Mouse (Mus musculus): ENCODE results near the gene Cdk20. TPM values are rescaled to one million over a fixed set of nuclear protein-coding genes. Genes with fewer than 3 reads are reported as not detected.

Gene Cdk20
- polyA plus RNA-seq, 1 experiment from 2014 or later: 21.9 TPM

- Histone ChIP-seq H3K9me3 (ENCODE audit: control insufficient read depth, low read length) (no peaks in the 10 kb centered on the region), H3K36me3 (ENCODE audit: control insufficient read depth, insufficient read depth, low read length) (no peaks in the 10 kb centered on the region), H3K27ac (ENCODE audit: low read depth, low read length) (no peak overlapping the region), H3K4me3 (ENCODE audit: low read depth, low read length) (no peak overlapping the region), H3K9ac (replicated peaks; ENCODE audit: low read depth, low read length) (no peak overlapping the region), H3K27me3 (ENCODE audit: control insufficient read depth, insufficient read depth, low read length) (no peaks in the 10 kb centered on the region), H3K4me1 (ENCODE audit: control insufficient read depth, insufficient read depth, low read length) (no peaks in the 10 kb centered on the region), H3K4me2 (ENCODE audit: low read depth, low read length) (no peak overlapping the region)
- ATAC-seq (ENCODE audit: low read depth): peak; percentile 59; the same call in 1 of the 2 replicates
- 60% methylated on average over 9 of the region's 9 CpGs for whole genome bisulfite sequencing
Measured at GRCm38 (mm10) chr13:64438863-64439452, 6.8 kb downstream of the Cdk20 start.

- 82% methylated on average over 5 of the region's 5 CpGs for WGBS
- H3K27me3 ChIP-seq (ENCODE audit: control insufficient read depth, insufficient read depth, low read length): no peaks in the 10 kb centered on the region
- H3K4me1 ChIP-seq (ENCODE audit: control insufficient read depth, insufficient read depth, low read length): no peaks in the 10 kb centered on the region
- H3K4me2 ChIP-seq (ENCODE audit: low read depth, low read length): no peak overlapping the region
- H3K27ac ChIP-seq (ENCODE audit: low read depth, low read length): no peak overlapping the region
- H3K4me3 ChIP-seq (ENCODE audit: low read depth, low read length): no peak overlapping the region
- ATAC-seq (ENCODE audit: low read depth): peak; percentile 10; the same call in 1 of the 2 replicates
- no peak overlapping the region for H3K9ac ChIP-seq (replicated peaks; ENCODE audit: low read depth, low read length)
- no peaks in the 10 kb centered on the region for H3K36me3 ChIP-seq (ENCODE audit: control insufficient read depth, insufficient read depth, low read length)
- H3K9me3 ChIP-seq (ENCODE audit: control insufficient read depth, low read length): no peaks in the 10 kb centered on the region
Measured at GRCm38 (mm10) chr13:64439471-64439870, 7.4 kb downstream of the Cdk20 start.

- no peaks in the 10 kb centered on the region for H3K27me3 ChIP-seq (ENCODE audit: control insufficient read depth, insufficient read depth, low read length)
- H3K4me3 ChIP-seq (ENCODE audit: low read depth, low read length): no peak overlapping the region
- no peaks in the 10 kb centered on the region for H3K36me3 ChIP-seq (ENCODE audit: control insufficient read depth, insufficient read depth, low read length)
- H3K4me2 ChIP-seq (ENCODE audit: low read depth, low read length): no peak overlapping the region
- ATAC-seq (ENCODE audit: low read depth): no peak
- H3K27ac ChIP-seq (ENCODE audit: low read depth, low read length): no peak overlapping the region
- H3K9ac ChIP-seq (replicated peaks; ENCODE audit: low read depth, low read length): no peak overlapping the region
- H3K4me1 ChIP-seq (ENCODE audit: control insufficient read depth, insufficient read depth, low read length): no peaks in the 10 kb centered on the region
- WGBS: 81% methylated on average over 4 of the region's 4 CpGs
- H3K9me3 ChIP-seq (ENCODE audit: control insufficient read depth, low read length): no peaks in the 10 kb centered on the region
Measured at GRCm38 (mm10) chr13:64440592-64440991, 8.5 kb downstream of the Cdk20 start.

- Histone ChIP-seq H3K4me1 (ENCODE audit: control insufficient read depth, insufficient read depth, low read length) (no peaks in the 10 kb centered on the region), H3K9me3 (ENCODE audit: control insufficient read depth, low read length) (no peaks in the 10 kb centered on the region), H3K27me3 (ENCODE audit: control insufficient read depth, insufficient read depth, low read length) (no peaks in the 10 kb centered on the region), H3K4me3 (ENCODE audit: low read depth, low read length) (no peak overlapping the region), H3K36me3 (ENCODE audit: control insufficient read depth, insufficient read depth, low read length) (no peaks in the 10 kb centered on the region), H3K4me2 (ENCODE audit: low read depth, low read length) (no peak overlapping the region), H3K27ac (ENCODE audit: low read depth, low read length) (no peak overlapping the region), H3K9ac (replicated peaks; ENCODE audit: low read depth, low read length) (no peak overlapping the region)
- peak; percentile 86 for ATAC-seq (ENCODE audit: low read depth)
- WGBS: 57% methylated on average over 4 of the region's 4 CpGs
Measured at GRCm38 (mm10) chr13:64443263-64443894, 11.3 kb downstream of the Cdk20 start.

GRCm38 (mm10) chr13:64445254-64445920, 13.3 kb downstream of the Cdk20 start:
- no peak overlapping the region for H3K9ac ChIP-seq (replicated peaks; ENCODE audit: low read depth, low read length)
- no peak overlapping the region for H3K4me2 ChIP-seq (ENCODE audit: low read depth, low read length)
- no peak overlapping the region for H3K27ac ChIP-seq (ENCODE audit: low read depth, low read length)
- H3K36me3 ChIP-seq (ENCODE audit: control insufficient read depth, insufficient read depth, low read length): no peaks in the 10 kb centered on the region
- ATAC-seq (ENCODE audit: low read depth): no peak
- H3K4me3 ChIP-seq (ENCODE audit: low read depth, low read length): no peak overlapping the region
- no peaks in the 10 kb centered on the region for H3K9me3 ChIP-seq (ENCODE audit: control insufficient read depth, low read length)
- H3K4me1 ChIP-seq (ENCODE audit: control insufficient read depth, insufficient read depth, low read length): no peaks in the 10 kb centered on the region
- H3K27me3 ChIP-seq (ENCODE audit: control insufficient read depth, insufficient read depth, low read length): no peaks in the 10 kb centered on the region
- WGBS: 66% methylated on average over 9 of the region's 9 CpGs

GRCm38 (mm10) chr13:64447947-64448346, 15.8 kb downstream of the Cdk20 start:
- 4% methylated on average over 1 of the region's 1 CpGs for WGBS
- Histone ChIP-seq H3K27ac (ENCODE audit: low read depth, low read length) (no peak overlapping the region), H3K9ac (replicated peaks; ENCODE audit: low read depth, low read length) (no peak overlapping the region), H3K4me2 (ENCODE audit: low read depth, low read length) (no peak overlapping the region), H3K4me1 (ENCODE audit: control insufficient read depth, insufficient read depth, low read length) (no peaks in the 10 kb centered on the region), H3K36me3 (ENCODE audit: control insufficient read depth, insufficient read depth, low read length) (no peaks in the 10 kb centered on the region), H3K4me3 (ENCODE audit: low read depth, low read length) (no peak overlapping the region), H3K9me3 (ENCODE audit: control insufficient read depth, low read length) (no peaks in the 10 kb centered on the region), H3K27me3 (ENCODE audit: control insufficient read depth, insufficient read depth, low read length) (no peaks in the 10 kb centered on the region)
- peak; percentile 49; the same call in 1 of the 2 replicates for ATAC-seq (ENCODE audit: low read depth)

- Histone ChIP-seq H3K27me3 (ENCODE audit: control insufficient read depth, insufficient read depth, low read length) (no peaks in the 10 kb centered on the region), H3K9me3 (ENCODE audit: control insufficient read depth, low read length) (no peaks in the 10 kb centered on the region), H3K9ac (replicated peaks; ENCODE audit: low read depth, low read length) (no peak overlapping the region), H3K4me3 (ENCODE audit: low read depth, low read length) (no peak overlapping the region), H3K4me1 (ENCODE audit: control insufficient read depth, insufficient read depth, low read length) (no peaks in the 10 kb centered on the region), H3K27ac (ENCODE audit: low read depth, low read length) (no peak overlapping the region), H3K4me2 (ENCODE audit: low read depth, low read length) (no peak overlapping the region), H3K36me3 (ENCODE audit: control insufficient read depth, insufficient read depth, low read length) (no peaks in the 10 kb centered on the region)
- ATAC-seq (ENCODE audit: low read depth): no peak
- 84% methylated on average over 5 of the region's 5 CpGs for WGBS
Measured at GRCm38 (mm10) chr13:64448729-64449128, 16.6 kb downstream of the Cdk20 start.

- Histone ChIP-seq H3K4me2 (ENCODE audit: low read depth, low read length) (no peak overlapping the region), H3K27me3 (ENCODE audit: control insufficient read depth, insufficient read depth, low read length) (no peaks in the 10 kb centered on the region), H3K9ac (replicated peaks; ENCODE audit: low read depth, low read length) (no peak overlapping the region), H3K9me3 (ENCODE audit: control insufficient read depth, low read length) (no peaks in the 10 kb centered on the region), H3K4me3 (ENCODE audit: low read depth, low read length) (no peak overlapping the region), H3K36me3 (ENCODE audit: control insufficient read depth, insufficient read depth, low read length) (no peaks in the 10 kb centered on the region), H3K4me1 (ENCODE audit: control insufficient read depth, insufficient read depth, low read length) (no peaks in the 10 kb centered on the region), H3K27ac (ENCODE audit: low read depth, low read length) (no peak overlapping the region)
- WGBS: 77% methylated on average over 7 of the region's 7 CpGs
- ATAC-seq (ENCODE audit: low read depth): no peak
Measured at GRCm38 (mm10) chr13:64450001-64450794, 18.1 kb downstream of the Cdk20 start.

All from neural tube, embryonic 14.5 days (tissue).